Mouse (Mus musculus): ENCODE results near the gene Defb45. TPM values are rescaled to one million over a fixed set of nuclear protein-coding genes. Genes with fewer than 3 reads are reported as not detected.

Gene Defb45
- not detected for polyA plus RNA-seq (2014; fragmentation: Illumina TruSeq; extraction: RNeasy Lipid Tissue Mini Kit (QIAGEN cat#74804); ENCODE audit: low read depth, low replicate concordance)

DNA sequence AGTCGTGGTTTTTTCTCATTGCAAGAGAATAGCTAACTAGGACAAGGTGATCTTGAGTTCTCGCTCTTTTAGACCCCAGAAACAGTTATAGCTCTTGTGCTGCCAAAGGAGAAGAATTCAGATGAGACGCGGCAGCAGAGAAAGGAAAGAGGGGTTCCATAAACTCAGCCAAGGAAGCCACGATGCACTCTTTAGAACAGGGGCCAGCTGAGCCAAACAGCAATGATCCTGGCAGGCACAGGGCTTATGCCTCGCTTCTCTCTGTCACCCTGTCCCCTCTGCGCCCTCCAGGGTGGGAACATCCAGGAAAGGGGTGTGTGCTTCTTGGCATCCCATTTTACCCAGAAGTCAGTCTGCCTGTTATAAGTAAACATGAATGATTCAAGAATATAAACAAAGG, at the start of gene Defb45:
Defb45 (minus strand) TSS at position 101 of the 400 bp plus-strand sequence.

DNA sequence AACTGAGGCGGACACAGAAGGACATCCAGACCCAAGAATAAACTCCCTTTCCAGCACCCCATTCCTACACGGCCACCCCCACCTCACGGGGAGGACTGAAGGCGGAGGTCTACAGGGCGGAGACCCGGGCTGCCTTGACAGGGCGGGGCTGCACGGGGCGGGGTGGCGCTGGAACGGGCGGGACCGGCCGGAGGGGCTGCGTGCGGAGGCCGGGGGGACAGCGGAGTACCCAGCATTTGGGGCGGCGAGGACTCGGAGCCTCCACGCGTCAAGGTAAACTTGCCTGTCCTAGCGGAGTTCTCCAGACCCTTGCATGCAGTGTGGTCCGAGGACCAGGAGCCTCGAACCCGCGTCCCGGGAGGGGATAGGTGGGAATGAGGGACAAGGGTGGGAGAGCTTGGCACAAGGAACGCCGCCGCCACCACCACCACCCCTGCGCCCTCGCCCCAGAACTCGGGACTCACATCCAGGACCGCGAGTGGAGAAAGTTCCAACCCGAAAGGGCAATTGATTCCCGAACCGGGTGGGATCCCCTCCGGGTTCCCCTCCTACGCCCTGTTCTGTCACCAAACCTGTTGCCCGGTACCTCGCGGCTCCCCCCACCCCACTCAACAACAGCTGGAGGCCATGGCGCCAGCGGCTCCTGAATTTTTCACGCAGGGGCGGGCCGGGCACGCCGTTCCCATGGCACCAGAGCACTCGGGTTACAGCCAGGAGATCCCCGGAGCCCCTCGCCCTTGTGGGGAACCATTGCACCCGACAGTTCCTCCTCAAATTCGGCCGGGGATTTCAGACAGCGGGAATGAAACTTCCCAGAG, 27.8 kb upstream of the Defb45 start, which contains the start of gene Rem1:
Rem1 (plus strand) TSS at position 178 of the 818 bp plus-strand sequence.

DNA sequence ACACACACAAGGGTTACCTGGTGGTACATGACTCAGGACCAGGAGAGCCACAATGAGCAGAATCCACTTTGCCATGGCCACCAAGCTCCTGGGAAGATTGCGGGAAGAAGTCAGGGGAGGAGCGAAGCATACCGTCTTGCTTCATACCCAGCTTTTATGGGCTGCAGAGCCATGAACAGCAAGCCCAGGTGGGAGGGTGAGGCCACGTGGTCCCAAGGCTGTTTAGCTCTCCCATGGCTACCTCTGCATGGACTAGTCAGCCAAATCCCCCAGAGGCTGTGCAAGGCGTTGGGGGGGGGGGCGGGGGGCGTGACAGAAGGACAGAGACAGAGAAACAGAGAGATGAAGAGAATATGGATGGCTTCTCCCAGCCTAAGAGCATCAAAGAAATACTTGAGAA, 23.8 kb upstream of the Defb45 start, which contains the start of gene Defb25:
Defb25 (minus strand) TSS at position 101 of the 400 bp plus-strand sequence.

DNA sequence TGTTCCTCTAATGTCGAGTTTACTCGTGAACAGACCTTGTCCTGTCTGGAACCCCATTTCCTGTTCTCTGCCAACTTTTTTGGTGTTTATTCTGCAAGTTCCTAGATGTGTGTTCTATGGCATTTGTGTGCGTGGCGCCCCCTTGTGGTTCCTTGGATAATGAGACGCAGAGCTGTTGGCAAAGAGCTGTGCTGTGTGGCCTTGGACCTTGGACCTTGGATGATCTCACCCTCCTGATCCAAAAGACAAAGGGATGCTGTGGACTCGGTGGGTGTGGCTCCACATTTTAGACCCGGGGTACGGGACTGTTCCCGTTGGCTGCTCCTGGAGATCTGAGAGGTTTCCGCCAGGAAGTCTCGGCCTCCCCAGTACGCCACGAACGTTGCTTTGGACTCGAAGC, 4.9 kb upstream of the Defb45 start, which contains the start of gene Defb36:
Defb36 (plus strand) TSS at position 271 of the 400 bp plus-strand sequence.

DNA sequence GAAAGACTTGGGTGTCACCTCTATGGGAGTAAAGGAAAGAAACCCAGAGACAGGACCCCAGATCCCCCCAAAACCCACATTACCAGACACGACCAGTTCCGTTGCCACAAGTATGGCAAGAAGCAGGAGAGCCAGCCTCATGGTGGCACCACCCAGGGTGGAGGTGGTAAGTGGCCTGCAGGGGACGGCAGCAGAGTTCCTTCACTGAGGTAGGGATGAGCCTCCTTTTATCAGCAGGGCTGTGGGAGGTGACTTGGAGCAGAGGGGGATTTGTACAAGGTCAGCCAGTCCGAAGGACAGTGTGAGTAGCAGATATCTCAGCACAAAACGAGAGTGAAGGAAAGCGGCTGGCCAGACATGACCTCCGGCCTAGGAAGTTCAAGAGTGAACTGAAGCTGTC, 19.1 kb downstream of the Defb45 start, which contains the start of gene Defb19:
Defb19 (minus strand) TSS at position 206 of the 400 bp plus-strand sequence.

DNA sequence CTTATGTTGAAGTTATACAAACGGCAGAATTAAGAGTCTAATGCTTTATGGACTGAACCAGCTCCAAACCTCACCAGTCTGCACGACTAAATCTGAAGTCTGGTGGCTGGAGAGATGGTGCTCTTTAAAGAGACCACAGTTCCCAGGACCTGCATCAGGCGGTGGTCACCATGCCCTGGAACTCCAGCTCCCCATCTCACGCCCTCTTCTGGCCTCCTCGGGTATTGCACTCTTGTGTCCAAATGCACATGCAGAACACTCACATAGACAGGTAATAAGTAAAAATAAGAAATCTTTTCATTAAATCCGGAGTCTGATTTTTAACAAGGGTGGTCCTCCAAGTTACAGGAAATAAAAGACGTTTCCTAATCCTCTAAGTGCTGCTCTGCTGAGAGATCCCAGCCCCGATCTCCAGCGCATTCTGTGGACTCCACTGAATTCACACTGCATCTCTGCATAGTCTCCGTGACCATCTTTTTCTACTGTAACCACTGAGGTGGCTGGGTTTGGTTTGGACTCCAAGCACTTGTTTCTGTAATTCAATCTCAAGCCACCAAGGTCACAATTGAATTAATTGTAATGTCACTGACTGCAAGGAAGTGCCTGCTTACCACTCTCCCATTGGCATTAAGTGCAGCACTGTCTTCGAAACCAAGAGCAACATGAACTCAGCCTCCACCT, 26.9 kb downstream of the Defb45 start, which contains the start of gene Defb21:
Defb21 (plus strand) TSS at position 631 of the 681 bp plus-strand sequence.

DNA sequence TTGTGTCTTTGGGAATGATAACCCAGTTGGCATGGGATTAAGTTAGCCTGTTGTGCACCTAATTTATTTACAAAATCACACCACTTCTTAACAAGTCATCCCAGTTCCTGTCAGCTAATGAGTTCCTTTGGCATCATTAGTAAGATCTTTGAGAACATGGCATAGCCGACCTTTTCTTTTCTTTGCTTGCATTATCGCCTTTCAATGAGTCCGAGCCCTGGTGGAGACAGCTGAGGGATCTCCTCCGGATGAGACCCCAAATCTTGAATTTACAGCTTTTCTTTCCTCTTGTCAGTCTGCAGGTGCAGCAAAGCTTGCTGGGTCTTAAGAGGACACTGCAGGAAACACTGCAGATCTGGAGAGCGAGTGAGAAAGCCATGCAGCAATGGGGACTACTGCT, 30.2 kb downstream of the Defb45 start, which contains the start of gene Gm17416:
Gm17416 (plus strand) TSS at position 301 of the 400 bp plus-strand sequence.

Other genes starting within 250 kb of the Defb45 start
- gene Nrsn2, start 222.8 kb downstream of the Defb45 start, polyA plus RNA-seq (2014; fragmentation: Illumina TruSeq; extraction: RNeasy Lipid Tissue Mini Kit (QIAGEN cat#74804); ENCODE audit: low read depth, low replicate concordance) = 2.0 TPM
- gene Sox12, start 201.3 kb downstream of the Defb45 start, polyA plus RNA-seq (2014; fragmentation: Illumina TruSeq; extraction: RNeasy Lipid Tissue Mini Kit (QIAGEN cat#74804); ENCODE audit: low read depth, low replicate concordance) = 0.58 TPM
- 3.8 TPM for gene Zcchc3, start 184.4 kb downstream of the Defb45 start, polyA plus RNA-seq (2014; fragmentation: Illumina TruSeq; extraction: RNeasy Lipid Tissue Mini Kit (QIAGEN cat#74804); ENCODE audit: low read depth, low replicate concordance)
- gene 6820408C15Rik, start 183.8 kb downstream of the Defb45 start, polyA plus RNA-seq (2014; fragmentation: Illumina TruSeq; extraction: RNeasy Lipid Tissue Mini Kit (QIAGEN cat#74804); ENCODE audit: low read depth, low replicate concordance) = not detected
- not detected for gene Defb23, start 134.8 kb downstream of the Defb45 start, polyA plus RNA-seq (2014; fragmentation: Illumina TruSeq; extraction: RNeasy Lipid Tissue Mini Kit (QIAGEN cat#74804); ENCODE audit: low read depth, low replicate concordance)
- 1.7 TPM for gene Defb20, start 122.3 kb downstream of the Defb45 start, polyA plus RNA-seq (2014; fragmentation: Illumina TruSeq; extraction: RNeasy Lipid Tissue Mini Kit (QIAGEN cat#74804); ENCODE audit: low read depth, low replicate concordance)
- not detected for gene Defb22, start 109.3 kb downstream of the Defb45 start, polyA plus RNA-seq (2014; fragmentation: Illumina TruSeq; extraction: RNeasy Lipid Tissue Mini Kit (QIAGEN cat#74804); ENCODE audit: low read depth, low replicate concordance)
- gene Defb26, start 87.7 kb downstream of the Defb45 start, polyA plus RNA-seq (2014; fragmentation: Illumina TruSeq; extraction: RNeasy Lipid Tissue Mini Kit (QIAGEN cat#74804); ENCODE audit: low read depth, low replicate concordance) = not detected
- gene Defb28, start 81.1 kb downstream of the Defb45 start, polyA plus RNA-seq (2014; fragmentation: Illumina TruSeq; extraction: RNeasy Lipid Tissue Mini Kit (QIAGEN cat#74804); ENCODE audit: low read depth, low replicate concordance) = not detected
- not detected for gene Defb29, start 59.3 kb downstream of the Defb45 start, polyA plus RNA-seq (2014; fragmentation: Illumina TruSeq; extraction: RNeasy Lipid Tissue Mini Kit (QIAGEN cat#74804); ENCODE audit: low read depth, low replicate concordance)
- gene Gm17416, start 30.1 kb downstream of the Defb45 start, polyA plus RNA-seq (2014; fragmentation: Illumina TruSeq; extraction: RNeasy Lipid Tissue Mini Kit (QIAGEN cat#74804); ENCODE audit: low read depth, low replicate concordance) = not detected
- not detected for gene Defb21, start 26.7 kb downstream of the Defb45 start, polyA plus RNA-seq (2014; fragmentation: Illumina TruSeq; extraction: RNeasy Lipid Tissue Mini Kit (QIAGEN cat#74804); ENCODE audit: low read depth, low replicate concordance)
- gene Defb19, start 19.1 kb downstream of the Defb45 start, polyA plus RNA-seq (2014; fragmentation: Illumina TruSeq; extraction: RNeasy Lipid Tissue Mini Kit (QIAGEN cat#74804); ENCODE audit: low read depth, low replicate concordance) = not detected
- not detected for gene Defb36, start 4.9 kb upstream of the Defb45 start, polyA plus RNA-seq (2014; fragmentation: Illumina TruSeq; extraction: RNeasy Lipid Tissue Mini Kit (QIAGEN cat#74804); ENCODE audit: low read depth, low replicate concordance)
- gene Defb25, start 23.7 kb upstream of the Defb45 start, polyA plus RNA-seq (2014; fragmentation: Illumina TruSeq; extraction: RNeasy Lipid Tissue Mini Kit (QIAGEN cat#74804); ENCODE audit: low read depth, low replicate concordance) = not detected
- gene Rem1, start 27.6 kb upstream of the Defb45 start, polyA plus RNA-seq (2014; fragmentation: Illumina TruSeq; extraction: RNeasy Lipid Tissue Mini Kit (QIAGEN cat#74804); ENCODE audit: low read depth, low replicate concordance) = 2.4 TPM
- 56.0 TPM for gene H13, start 70.1 kb upstream of the Defb45 start, polyA plus RNA-seq (2014; fragmentation: Illumina TruSeq; extraction: RNeasy Lipid Tissue Mini Kit (QIAGEN cat#74804); ENCODE audit: low read depth, low replicate concordance)
- gene Mcts2, start 87.6 kb upstream of the Defb45 start, polyA plus RNA-seq (2014; fragmentation: Illumina TruSeq; extraction: RNeasy Lipid Tissue Mini Kit (QIAGEN cat#74804); ENCODE audit: low read depth, low replicate concordance) = 38.9 TPM
- 52.4 TPM for gene Id1, start 136.9 kb upstream of the Defb45 start, polyA plus RNA-seq (2014; fragmentation: Illumina TruSeq; extraction: RNeasy Lipid Tissue Mini Kit (QIAGEN cat#74804); ENCODE audit: low read depth, low replicate concordance)
- not detected for gene Cox4i2, start 154.8 kb upstream of the Defb45 start, polyA plus RNA-seq (2014; fragmentation: Illumina TruSeq; extraction: RNeasy Lipid Tissue Mini Kit (QIAGEN cat#74804); ENCODE audit: low read depth, low replicate concordance)
- 22.3 TPM for gene Bcl2l1, start 232.3 kb upstream of the Defb45 start, polyA plus RNA-seq (2014; fragmentation: Illumina TruSeq; extraction: RNeasy Lipid Tissue Mini Kit (QIAGEN cat#74804); ENCODE audit: low read depth, low replicate concordance)
- 9.4 TPM for gene Tpx2, start 248.6 kb upstream of the Defb45 start, polyA plus RNA-seq (2014; fragmentation: Illumina TruSeq; extraction: RNeasy Lipid Tissue Mini Kit (QIAGEN cat#74804); ENCODE audit: low read depth, low replicate concordance)